ENCODE assay signal across 15 mouse cellular contexts in the genomic region with DNA sequence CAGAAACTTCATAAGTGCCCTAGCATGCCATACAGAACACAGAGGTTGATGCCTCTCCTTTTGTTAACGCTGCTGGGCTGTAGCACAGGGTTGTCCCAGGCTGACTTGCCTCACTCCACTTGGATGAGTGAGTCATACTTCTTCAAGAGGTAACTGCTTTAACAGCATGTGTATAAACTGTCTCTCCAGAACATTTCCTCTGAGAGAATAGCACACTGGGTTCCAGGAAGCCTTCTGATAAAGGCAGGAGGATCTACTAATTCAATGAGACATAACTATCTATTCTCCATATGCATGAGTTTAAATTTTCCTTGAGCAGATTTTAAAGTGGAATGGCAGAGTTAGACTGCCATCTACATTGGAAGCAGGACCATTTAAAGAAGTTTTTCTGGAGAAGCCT.
"Had no signal": no experiment of that assay in that cellular context is flagged by ENCODE, and none has a peak within 500 bp of the region (broad histone marks: within the 10 kb centered on the region; RNA-seq: fewer than 3 reads in every experiment).

No protein-coding gene starts in this region.

- ATAC-seq: forebrain, postnatal 0 days; hindbrain, postnatal 0 days; intestine, embryonic 16.5 days; liver, embryonic 12.5 days had no signal

- DNase-seq: forebrain, postnatal 0 days; gastrocnemius, postnatal 14 days; gastrocnemius, postnatal 36 days; heart, adult 18-20 months; heart, postnatal 14 days; heart, postnatal 36 days; kidney, adult 11 months; kidney, adult 2 months; kidney, adult 9 months; kidney, postnatal 14 days; kidney, postnatal 36 days; left cerebral cortex, postnatal 4 days had no signal
